Mouse (Mus musculus) right cerebral cortex, postnatal 10 days (tissue): ENCODE measurements around the gene Slc25a33.

Source experiments
- DNase-seq, 2 experiments: peaks; one replicate each; pipeline ENCODE4 v3.0.0; 2021; ENCODE audit warnings: low spot score in 2 of 2

Gene Slc25a33

DNA sequence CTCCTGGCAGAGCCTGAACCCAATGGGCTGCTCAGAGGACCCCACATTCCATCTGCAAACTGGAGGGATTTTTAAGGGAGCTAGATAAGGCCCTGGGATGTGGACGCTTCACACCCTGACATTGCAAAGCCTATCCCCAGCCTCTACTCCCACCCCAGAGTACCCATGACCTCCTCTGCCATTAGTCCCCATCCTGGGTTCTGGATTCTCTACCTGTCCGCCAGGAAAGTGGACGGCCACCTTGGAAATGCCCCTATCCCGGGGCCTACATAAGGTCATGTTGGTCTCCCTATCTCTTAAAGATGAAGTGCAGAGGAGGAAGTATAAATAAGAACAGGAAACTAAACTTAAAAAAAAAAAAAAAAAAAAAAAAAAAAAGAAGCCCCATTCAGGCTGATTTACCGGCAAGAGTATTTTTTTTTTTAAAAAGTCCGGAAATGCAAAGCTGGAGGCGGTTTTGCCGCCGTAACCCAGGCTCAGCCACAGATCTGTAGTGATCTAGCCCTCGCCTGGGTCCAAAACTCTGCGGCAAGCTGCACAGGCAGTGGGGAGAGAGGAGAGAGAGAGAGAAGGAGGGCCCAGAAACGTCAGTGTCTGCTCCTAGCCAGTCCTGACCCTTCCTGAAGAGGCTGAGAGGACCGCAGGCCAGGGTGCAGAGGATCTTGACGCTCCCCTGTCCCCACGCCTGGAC lies 76.4 kb downstream of the Slc25a33 start:
- DNase-seq, result no peak

DNA sequence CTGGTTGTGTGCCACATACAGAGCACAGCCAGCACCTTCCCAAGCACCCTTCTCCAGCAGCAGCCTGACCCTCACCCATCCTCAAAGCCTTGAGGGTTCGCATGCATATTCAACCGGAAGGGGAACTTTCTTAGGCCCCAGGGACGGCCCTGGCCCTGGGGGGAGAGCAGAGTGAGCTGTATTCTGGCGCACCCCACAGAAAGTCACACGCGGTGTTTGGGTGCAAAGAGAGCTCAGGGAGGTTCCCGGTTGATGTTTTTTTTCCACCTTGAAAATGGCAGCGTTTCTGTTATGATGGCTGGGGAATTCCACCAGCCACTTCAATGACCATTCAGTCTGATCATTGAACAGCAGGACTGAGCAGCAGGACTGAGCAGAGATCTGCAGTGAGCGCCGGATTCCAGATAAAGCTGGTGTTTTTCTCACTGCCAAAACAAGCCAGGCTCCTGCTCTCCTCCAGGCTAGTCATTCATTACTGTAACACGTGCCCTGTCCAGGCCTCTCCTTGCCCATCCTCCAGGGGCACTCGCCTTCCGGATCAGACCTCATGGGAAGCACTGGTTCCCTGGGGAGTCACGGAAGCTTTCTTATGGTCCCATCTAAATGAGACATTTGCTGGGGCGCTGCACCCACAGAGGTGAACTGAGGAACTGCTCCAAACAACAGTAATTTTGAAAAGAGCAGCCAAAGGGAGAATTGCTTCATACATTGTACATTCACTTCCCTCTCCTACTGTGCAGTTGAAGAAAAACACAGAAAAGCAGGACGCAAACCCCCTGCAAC lies 77.7 kb downstream of the Slc25a33 start:
- DNase-seq, result peak in 1 of 2 experiments; percentile 46
